ENCODE assay signal across 11 mouse cellular contexts in the genomic region with DNA sequence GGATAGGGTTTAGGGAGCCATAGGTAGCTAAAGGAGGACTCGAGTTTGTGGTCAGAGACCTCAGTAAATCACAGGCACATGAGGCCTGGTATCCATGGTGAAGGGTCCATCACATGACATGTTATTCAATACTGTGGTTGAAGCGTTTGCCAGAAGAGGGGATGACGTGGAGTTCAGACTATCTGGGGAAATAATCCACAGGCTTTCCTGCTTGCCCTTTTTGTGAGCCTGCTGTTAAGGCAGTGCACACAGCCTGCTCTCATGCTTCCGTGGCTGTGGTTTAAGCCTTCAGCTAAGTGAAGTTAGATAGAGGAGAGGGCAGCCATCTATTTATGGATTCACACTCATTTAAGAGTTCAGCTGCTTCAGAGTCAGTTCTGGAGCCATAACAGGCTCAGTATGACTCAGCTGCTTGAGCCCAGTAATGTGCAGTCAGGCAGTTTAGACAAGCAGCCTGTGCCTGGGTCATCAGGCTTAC.
DNase-seq lines count a peak whose midpoint lies in the region; ATAC-seq and TF ChIP-seq lines count a peak whose summit lies in the region.
"Had no signal": no experiment of that assay in that cellular context is flagged by ENCODE, and none has a peak within 500 bp of the region (broad histone marks: within the 10 kb centered on the region; RNA-seq: fewer than 3 reads in every experiment).

No protein-coding gene starts in this region.

- no peaks in the 10 kb centered on the region for H3K27me3 ChIP-seq in embryonic facial prominence, embryonic 13.5 days
- no peaks in the 10 kb centered on the region for H3K27me3 ChIP-seq in embryonic facial prominence, embryonic 10.5 days (replicated peaks; ENCODE audit: low read depth, poor library complexity, severe bottlenecking)
- no peaks in the 10 kb centered on the region for H3K27me3 ChIP-seq in heart, embryonic 12.5 days (replicated peaks)
- no peaks in the 10 kb centered on the region for H3K27me3 ChIP-seq in stomach, postnatal 0 days (ENCODE audit: control insufficient read depth, insufficient read depth, low read length)
- no peaks in the 10 kb centered on the region for H3K27me3 ChIP-seq in hindbrain, embryonic 12.5 days
- H3K27me3 ChIP-seq in forebrain, embryonic 10.5 days (ENCODE audit: poor library complexity, severe bottlenecking): no peaks in the 10 kb centered on the region

- H3K4me3 ChIP-seq in embryonic facial prominence, embryonic 13.5 days: no peak overlapping the region
- H3K4me3 ChIP-seq in embryonic facial prominence, embryonic 10.5 days: no peak overlapping the region
- H3K4me3 ChIP-seq in heart, embryonic 12.5 days: no peak overlapping the region
- no peak overlapping the region for H3K4me3 ChIP-seq in stomach, postnatal 0 days (ENCODE audit: low read depth, low read length)
- H3K4me3 ChIP-seq in hindbrain, embryonic 12.5 days: no peak overlapping the region
- H3K4me3 ChIP-seq in forebrain, embryonic 10.5 days: no peak overlapping the region

- whole genome bisulfite sequencing in embryonic facial prominence, embryonic 13.5 days: 41% methylated on average over 4 of the region's 4 CpGs
- WGBS in embryonic facial prominence, embryonic 10.5 days: 76% methylated on average over 4 of the region's 4 CpGs
- WGBS in heart, embryonic 12.5 days: 29% methylated on average over 4 of the region's 4 CpGs
- 37% methylated on average over 4 of the region's 4 CpGs for WGBS in stomach, postnatal 0 days
- WGBS in hindbrain, embryonic 12.5 days: 72% methylated on average over 4 of the region's 4 CpGs
- WGBS in forebrain, embryonic 10.5 days: 86% methylated on average over 4 of the region's 4 CpGs

- peak; percentile 59 for ATAC-seq in embryonic facial prominence, embryonic 13.5 days (ENCODE audit: insufficient number of reproducible peaks, insufficient read depth, low FRiP score, low TSS enrichment, low read depth)
- 0 out of 2 replicates have a peak, but pooled peaks have one; percentile 33 for ATAC-seq in heart, embryonic 12.5 days (ENCODE audit: insufficient number of reproducible peaks, low FRiP score)
- ATAC-seq in stomach, postnatal 0 days (ENCODE audit: low FRiP score, low TSS enrichment): peak; percentile 42; the same call in 1 of the 2 replicates
- ATAC-seq in hindbrain, embryonic 12.5 days (ENCODE audit: low FRiP score): no peak
- ATAC-seq: inflammation-experienced regulatory T-cells, adult 6 months had no signal

- no peak for TF ChIP-seq CTCF in stomach, postnatal 0 days (IDR thresholded peaks at IDR 0.05; ENCODE audit: low read depth)

- no peak overlapping the region for H3K4me2 ChIP-seq in embryonic facial prominence, embryonic 13.5 days
- no peak overlapping the region; the same call in 1 of the 2 replicates for H3K4me2 ChIP-seq in heart, embryonic 12.5 days
- no peak overlapping the region for H3K4me2 ChIP-seq in stomach, postnatal 0 days (replicated peaks; ENCODE audit: low read depth)
- no peak overlapping the region for H3K4me2 ChIP-seq in hindbrain, embryonic 12.5 days (replicated peaks)
- H3K4me2 ChIP-seq: lung, embryonic 14.5 days had no signal

- DNase-seq in embryonic facial prominence, embryonic 10.5 days (ENCODE audit: low spot score): no peak
- DNase-seq in right cerebral cortex, adult 2 months (ENCODE audit: low spot score in 2 of 2): peak; percentile 15 to 26
- no peak for DNase-seq in right cerebral cortex, postnatal 36 days (ENCODE audit: low spot score in 2 of 2)
- no peak for DNase-seq in stomach, postnatal 0 days (ENCODE audit: low spot score)
- no peak for DNase-seq in forebrain, embryonic 10.5 days (ENCODE audit: extremely low spot score, low spot score)
- DNase-seq: lung, embryonic 14.5 days; right cerebral cortex, postnatal 14 days had no signal

- no peaks in the 10 kb centered on the region for H3K4me1 ChIP-seq in embryonic facial prominence, embryonic 13.5 days
- no peaks in the 10 kb centered on the region for H3K4me1 ChIP-seq in embryonic facial prominence, embryonic 10.5 days
- peaks cover 18% of the 10 kb centered on the region for H3K4me1 ChIP-seq in heart, embryonic 12.5 days (replicated peaks)
- no peaks in the 10 kb centered on the region for H3K4me1 ChIP-seq in stomach, postnatal 0 days (replicated peaks; ENCODE audit: control insufficient read depth, insufficient read depth)
- no peaks in the 10 kb centered on the region for H3K4me1 ChIP-seq in hindbrain, embryonic 12.5 days
- H3K4me1 ChIP-seq in forebrain, embryonic 10.5 days: no peaks in the 10 kb centered on the region

- H3K9me3 ChIP-seq in embryonic facial prominence, embryonic 13.5 days: no peaks in the 10 kb centered on the region
- H3K9me3 ChIP-seq in embryonic facial prominence, embryonic 10.5 days: no peaks in the 10 kb centered on the region
- H3K9me3 ChIP-seq in heart, embryonic 12.5 days (replicated peaks): no peaks in the 10 kb centered on the region
- H3K9me3 ChIP-seq in stomach, postnatal 0 days (ENCODE audit: control insufficient read depth, low read length): no peaks in the 10 kb centered on the region
- no peaks in the 10 kb centered on the region for H3K9me3 ChIP-seq in hindbrain, embryonic 12.5 days (replicated peaks)
- no peaks in the 10 kb centered on the region for H3K9me3 ChIP-seq in forebrain, embryonic 10.5 days

- H3K36me3 ChIP-seq in embryonic facial prominence, embryonic 13.5 days: peaks cover 44% of the 10 kb centered on the region
- peaks cover 87% of the 10 kb centered on the region for H3K36me3 ChIP-seq in embryonic facial prominence, embryonic 10.5 days (replicated peaks)
- H3K36me3 ChIP-seq in heart, embryonic 12.5 days: peaks cover 32% of the 10 kb centered on the region
- H3K36me3 ChIP-seq in stomach, postnatal 0 days (ENCODE audit: control insufficient read depth, insufficient read depth, low read length): no peaks in the 10 kb centered on the region
- peaks cover 50% of the 10 kb centered on the region for H3K36me3 ChIP-seq in hindbrain, embryonic 12.5 days
- peaks cover 74% of the 10 kb centered on the region for H3K36me3 ChIP-seq in forebrain, embryonic 10.5 days (replicated peaks)

- TF ChIP-seq EP300 in stomach, postnatal 0 days (optimal IDR thresholded peaks at IDR 0.05): no peak

- H3K27ac ChIP-seq in embryonic facial prominence, embryonic 13.5 days: peak overlapping the region; percentile 29; the same call in 1 of the 2 replicates
- H3K27ac ChIP-seq in embryonic facial prominence, embryonic 10.5 days (replicated peaks): no peak overlapping the region
- peak overlapping the region; percentile 78 for H3K27ac ChIP-seq in heart, embryonic 12.5 days (ENCODE audit: poor library complexity, severe bottlenecking)
- no peak overlapping the region for H3K27ac ChIP-seq in stomach, postnatal 0 days (replicated peaks)
- H3K27ac ChIP-seq in hindbrain, embryonic 12.5 days: no peak overlapping the region
- H3K27ac ChIP-seq in forebrain, embryonic 10.5 days: no peak overlapping the region

- no peak overlapping the region for H3K9ac ChIP-seq in embryonic facial prominence, embryonic 13.5 days
- H3K9ac ChIP-seq in heart, embryonic 12.5 days: peak overlapping the region; percentile 6; the same call in 1 of the 2 replicates
- no peak overlapping the region for H3K9ac ChIP-seq in stomach, postnatal 0 days (ENCODE audit: low read length)
- no peak overlapping the region for H3K9ac ChIP-seq in hindbrain, embryonic 12.5 days
- H3K9ac ChIP-seq: lung, embryonic 14.5 days had no signal

Comparison
In these comparisons a context has a peak if more than half of its experiments do, and no peak if none do; other contexts are left out.
1. H3K27ac ChIP-seq: peak in embryonic facial prominence, embryonic 13.5 days (single experiment) and heart, embryonic 12.5 days (single experiment); none in embryonic facial prominence, embryonic 10.5 days (single experiment), stomach, postnatal 0 days (single experiment), hindbrain, embryonic 12.5 days (single experiment) and forebrain, embryonic 10.5 days (single experiment).
2. DNase-seq: peak in right cerebral cortex, adult 2 months (2 of 2); none in embryonic facial prominence, embryonic 10.5 days (single experiment), right cerebral cortex, postnatal 36 days (0 of 2), stomach, postnatal 0 days (single experiment) and forebrain, embryonic 10.5 days (single experiment).